Mouse (Mus musculus) spleen, postnatal 36 days (tissue): ENCODE data around the gene Batf.

Source experiments
- DNase-seq, 2 experiments: peaks; one replicate each; pipeline ENCODE4 v3.0.0; 2022; ENCODE audit warnings: low spot score in 2 of 2, mixed read lengths in 1 of 2

Batf gene

GRCm38 (mm10) chr12:85726729-85727397 is 40.4 kb downstream of the Batf start:
- DNase-seq = no peak

- DNase-seq = no peak
Measured at GRCm38 (mm10) chr12:85728181-85728580, 41.7 kb downstream of the Batf start.

GRCm38 (mm10) chr12:85729022-85729944 is 42.8 kb downstream of the Batf start:
- peak in 1 of 2 experiments; percentile 18 for DNase-seq

GRCm38 (mm10) chr12:85729945-85730290 is 43.4 kb downstream of the Batf start:
- no peak for DNase-seq

GRCm38 (mm10) chr12:85736203-85736602 is 49.7 kb downstream of the Batf start:
- DNase-seq = no peak

GRCm38 (mm10) chr12:85736960-85737359 is 50.5 kb downstream of the Batf start:
- DNase-seq = no peak

- peak; percentile 27 to 38 for DNase-seq
Measured at GRCm38 (mm10) chr12:85745827-85746695, 59.6 kb downstream of the Batf start, which contains the start of gene Flvcr2. Gene Flvcr2, plus strand, starts transcription at chr12:85746539.

GRCm38 (mm10) chr12:85746696-85747219 is 60.3 kb downstream of the Batf start:
- DNase-seq = no peak

GRCm38 (mm10) chr12:85747343-85747742 is 60.9 kb downstream of the Batf start:
- no peak for DNase-seq

GRCm38 (mm10) chr12:85749861-85750260 is 63.4 kb downstream of the Batf start:
- no peak for DNase-seq

- no peak for DNase-seq
Measured at GRCm38 (mm10) chr12:85752116-85752515, 65.6 kb downstream of the Batf start.

GRCm38 (mm10) chr12:85753223-85753622 is 66.8 kb downstream of the Batf start:
- DNase-seq = no peak

- DNase-seq = no peak
Measured at GRCm38 (mm10) chr12:85754611-85755265, 68.3 kb downstream of the Batf start.

GRCm38 (mm10) chr12:85756455-85756854 is 70.0 kb downstream of the Batf start:
- DNase-seq = no peak

- no peak for DNase-seq
Measured at GRCm38 (mm10) chr12:85757074-85757473, 70.6 kb downstream of the Batf start.
